Comparison of ENCODE assay signal across 7 mouse cellular contexts in the genomic region with DNA sequence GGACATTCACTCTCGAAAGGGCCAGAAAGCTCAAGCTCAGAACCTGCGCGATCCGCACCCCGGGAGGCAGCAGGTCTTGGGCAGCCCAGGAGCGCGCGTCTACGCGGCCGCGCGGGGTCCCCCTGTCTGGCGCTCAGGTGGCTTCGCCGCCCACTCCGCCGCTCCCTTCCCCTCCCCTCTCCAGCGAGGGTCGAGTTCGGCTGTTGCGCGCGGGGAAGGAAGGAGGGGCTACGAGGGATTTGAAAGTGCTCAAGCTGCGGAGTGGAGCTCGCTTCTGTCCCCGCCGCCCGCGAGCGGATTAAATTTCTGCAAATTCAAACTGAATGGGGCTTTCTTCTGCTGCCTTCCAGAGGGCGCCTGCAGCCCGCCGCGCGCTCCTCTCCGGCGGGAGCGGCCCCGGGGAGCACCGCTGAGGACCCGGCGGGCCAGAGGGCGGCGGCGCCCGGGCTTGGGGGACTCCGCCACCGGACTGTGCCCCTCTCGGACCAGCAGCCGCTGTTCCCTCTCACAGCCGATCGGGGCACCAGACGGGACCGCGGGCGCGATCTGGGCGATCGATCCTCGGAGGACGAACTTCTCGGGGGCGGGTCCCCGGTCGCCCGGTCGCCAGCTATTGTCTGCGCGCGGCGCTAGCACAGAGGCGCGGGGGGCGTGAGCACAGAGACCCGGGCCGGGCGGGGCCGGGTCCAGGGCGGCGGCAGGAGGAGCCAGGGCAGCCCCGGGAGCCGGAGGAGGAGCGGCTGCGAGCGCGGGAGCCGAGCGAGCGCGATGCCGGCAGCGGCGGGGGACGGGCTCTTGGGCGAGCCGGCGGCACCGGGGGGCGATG. TPM values are rescaled to one million over a fixed set of nuclear protein-coding genes. Genes with fewer than 3 reads are reported as not detected.
DNase-seq lines count a peak whose midpoint lies in the region; ATAC-seq and TF ChIP-seq lines count a peak whose summit lies in the region.

A gene (plus strand): TSS at position 326 of the 826 bp plus-strand sequence.

- peaks cover 23% of the 10 kb centered on the region for H3K36me3 ChIP-seq in embryonic facial prominence, embryonic 10.5 days (replicated peaks)
- no peaks in the 10 kb centered on the region for H3K36me3 ChIP-seq in kidney, adult 2 months (ENCODE audit: control insufficient read depth, insufficient read depth, low read length)
- H3K36me3 ChIP-seq in limb, embryonic 15.5 days, result peaks cover 2% of the 10 kb centered on the region
- peaks cover 2% of the 10 kb centered on the region; the same call in 1 of the 2 replicates for H3K36me3 ChIP-seq in neural tube, embryonic 11.5 days (ENCODE audit: control insufficient read depth, insufficient read depth, low read length)

- H3K9ac ChIP-seq in limb, embryonic 15.5 days, result peak within 1 kb of the TSS; percentile 86
- H3K9ac ChIP-seq in neural tube, embryonic 11.5 days (ENCODE audit: low read length), result peak within 1 kb of the TSS; percentile 89

- H3K9me3 ChIP-seq in embryonic facial prominence, embryonic 10.5 days, result peaks cover 5% of the 10 kb centered on the region; the same call in 1 of the 2 replicates
- H3K9me3 ChIP-seq in limb, embryonic 15.5 days, result no peaks in the 10 kb centered on the region
- no peaks in the 10 kb centered on the region for H3K9me3 ChIP-seq in neural tube, embryonic 11.5 days (ENCODE audit: control insufficient read depth, low read length)

- ATAC-seq in limb, embryonic 15.5 days (ENCODE audit: insufficient number of reproducible peaks, low FRiP score, low TSS enrichment, low read depth), result peak; percentile 75
- ATAC-seq in neural tube, embryonic 11.5 days (ENCODE audit: insufficient read depth, low FRiP score, low TSS enrichment), result peak; percentile 84

- H3K27me3 ChIP-seq in embryonic facial prominence, embryonic 10.5 days (replicated peaks; ENCODE audit: low read depth, poor library complexity, severe bottlenecking), result peaks cover 35% of the 10 kb centered on the region
- H3K27me3 ChIP-seq in kidney, adult 2 months (replicated peaks; ENCODE audit: control insufficient read depth, insufficient read depth, low read length), result no peaks in the 10 kb centered on the region
- peaks cover 4% of the 10 kb centered on the region; the same call in 1 of the 2 replicates for H3K27me3 ChIP-seq in limb, embryonic 15.5 days
- H3K27me3 ChIP-seq in neural tube, embryonic 11.5 days (ENCODE audit: control insufficient read depth, insufficient read depth, low read length), result peaks cover 6% of the 10 kb centered on the region; the same call in 1 of the 2 replicates

- H3K27ac ChIP-seq in bone marrow macrophage, adult 2 months (ENCODE audit: insufficient read depth, low read depth, low read length), result no peak within 1 kb of the TSS
- H3K27ac ChIP-seq in embryonic facial prominence, embryonic 10.5 days (replicated peaks), result peak within 1 kb of the TSS; percentile 99
- peak within 1 kb of the TSS; percentile 56; the same call in 1 of the 2 replicates for H3K27ac ChIP-seq in kidney, adult 2 months (ENCODE audit: insufficient read depth, low read depth, low read length)
- H3K27ac ChIP-seq in limb, embryonic 15.5 days, result peak within 1 kb of the TSS; percentile 97
- peak within 1 kb of the TSS; percentile 88 for H3K27ac ChIP-seq in neural tube, embryonic 11.5 days (ENCODE audit: low read depth, low read length)

- no peak for TF ChIP-seq CTCF in bone marrow macrophage, adult 2 months (IDR thresholded peaks at IDR 0.05; ENCODE audit: low read depth, low read length)
- no peak for TF ChIP-seq CTCF in kidney, adult 2 months (conservative IDR thresholded peaks at IDR 0.05; ENCODE audit: insufficient read depth, insufficient read length, low read depth, low read length)

- TF ChIP-seq POLR2A in bone marrow macrophage, adult 2 months (IDR thresholded peaks at IDR 0.05; ENCODE audit: borderline replicate concordance, low read depth, low read length), result no peak
- no peak for TF ChIP-seq POLR2A in kidney, adult 2 months (IDR thresholded peaks at IDR 0.05; ENCODE audit: low read depth, low read length)

- peak within 1 kb of the TSS; percentile 84 for H3K4me2 ChIP-seq in limb, embryonic 15.5 days
- H3K4me2 ChIP-seq in neural tube, embryonic 11.5 days (ENCODE audit: low read depth), result peak within 1 kb of the TSS; percentile 73

- peak; percentile 89 for DNase-seq in embryonic facial prominence, embryonic 10.5 days (ENCODE audit: low spot score)
- peak; percentile 30 to 41 for DNase-seq in heart, adult 9 months (ENCODE audit: low spot score in 2 of 2)
- peak; percentile 63 for DNase-seq in kidney, adult 2 months
- peak; percentile 85 for DNase-seq in neural tube, embryonic 11.5 days (ENCODE audit: low spot score)
- DNase-seq in thymus, postnatal 10 days (ENCODE audit: low spot score in 2 of 2), result peak; percentile 33 to 44

- peak within 1 kb of the TSS; percentile 57 for H3K4me3 ChIP-seq in bone marrow macrophage, adult 2 months (ENCODE audit: insufficient read depth, low read length)
- H3K4me3 ChIP-seq in embryonic facial prominence, embryonic 10.5 days, result peak within 1 kb of the TSS; percentile 97
- peak within 1 kb of the TSS; percentile 66 for H3K4me3 ChIP-seq in kidney, adult 2 months (ENCODE audit: insufficient read depth, low read depth, low read length)
- peak within 1 kb of the TSS; percentile 84 for H3K4me3 ChIP-seq in limb, embryonic 15.5 days
- H3K4me3 ChIP-seq in neural tube, embryonic 11.5 days (ENCODE audit: low read depth, low read length), result peak within 1 kb of the TSS; percentile 83

- under 1% methylated on average over 99 of the region's 101 CpGs for WGBS in embryonic facial prominence, embryonic 10.5 days
- under 1% methylated on average over 99 of the region's 101 CpGs for WGBS in kidney, adult 2 months
- under 1% methylated on average over 90 of the region's 101 CpGs for WGBS in limb, embryonic 15.5 days
- under 1% methylated on average over 84 of the region's 101 CpGs for WGBS in neural tube, embryonic 11.5 days

- H3K4me1 ChIP-seq in bone marrow macrophage, adult 2 months (ENCODE audit: control insufficient read depth, insufficient read depth, low read length), result no peaks in the 10 kb centered on the region
- peaks cover 49% of the 10 kb centered on the region for H3K4me1 ChIP-seq in embryonic facial prominence, embryonic 10.5 days
- peaks cover 14% of the 10 kb centered on the region for H3K4me1 ChIP-seq in kidney, adult 2 months (ENCODE audit: control insufficient read depth, insufficient read depth, low read length)
- H3K4me1 ChIP-seq in limb, embryonic 15.5 days, result peaks cover 44% of the 10 kb centered on the region
- peaks cover 12% of the 10 kb centered on the region for H3K4me1 ChIP-seq in neural tube, embryonic 11.5 days (ENCODE audit: control insufficient read depth, insufficient read depth, low read length)

RNA-seq across cellular contexts. Expression of the gene that starts here (rescaled TPM):
- 0.17 TPM in 1 of 2 replicates, not detected in the other for polyA plus RNA-seq in bone marrow macrophage, adult 2 months (2012; ENCODE audit: insufficient read depth, insufficient read length, missing spikeins)
- polyA plus RNA-seq in embryonic facial prominence, embryonic 10.5 days (2016; fragmentation: Nextera tagmentation; extraction: Ambion mirVana), result 16.5 and 17.2 TPM in 2 replicates
- 2.1 and 2.3 TPM in 2 replicates for polyA plus RNA-seq in kidney, adult 2 months (2012; rRNA removed)
- 10.3 and 12.7 TPM in 2 replicates for polyA plus RNA-seq in limb, embryonic 15.5 days (2015; fragmentation: Nextera tagmentation; extraction: Ambion mirVana)
- 9.8 and 10.1 TPM in 2 replicates for polyA plus RNA-seq in neural tube, embryonic 11.5 days (2014; fragmentation: Nextera tagmentation; extraction: Ambion mirVana)

Comparison
In these comparisons a context has a peak if more than half of its experiments do, and no peak if none do; other contexts are left out.
1. DNase-seq: peak in every context shown above with its lines; median percentile 89 in embryonic facial prominence, embryonic 10.5 days; 85 in neural tube, embryonic 11.5 days; 63 in kidney, adult 2 months; 38 in thymus, postnatal 10 days; 36 in heart, adult 9 months.